In genomic region chr8:69270386-69271202, GRCm38 (mm10) we compare ENCODE assay signal across 8 mouse cellular contexts. TPM values are rescaled to one million over a fixed set of nuclear protein-coding genes. Genes with fewer than 3 reads are reported as not detected.
DNase-seq lines count a peak whose midpoint lies in the region; ATAC-seq and TF ChIP-seq lines count a peak whose summit lies in the region.

D130040H23Rik (plus strand) TSS chr8:69271080.

- no peaks in the 10 kb centered on the region; a peak in 1 of 4 replicates for H3K4me1 ChIP-seq in ES-E14 (ENCODE audit: control insufficient read depth in 2 of 2, insufficient read depth in 2 of 2, low read length in 2 of 2, poor library complexity in 1 of 2)
- peaks cover 6% of the 10 kb centered on the region for H3K4me1 ChIP-seq in forebrain, embryonic 14.5 days (ENCODE audit: control insufficient read depth, insufficient read depth, low read length)
- H3K4me1 ChIP-seq in neural tube, embryonic 14.5 days (ENCODE audit: control insufficient read depth, insufficient read depth, low read length) = peaks cover 6% of the 10 kb centered on the region; the same call in 1 of the 2 replicates
- H3K4me1 ChIP-seq in testis, adult 2 months (ENCODE audit: control insufficient read depth, insufficient read depth, low read length) = peaks cover 5% of the 10 kb centered on the region

- WGBS in forebrain, embryonic 14.5 days = 8% methylated on average over 12 of the region's 12 CpGs
- WGBS in neural tube, embryonic 14.5 days = 10% methylated on average over 12 of the region's 12 CpGs

- H3K4me3 ChIP-seq in ES-E14 (ENCODE audit: insufficient read depth in 1 of 2, low read depth in 1 of 2, low read length in 2 of 2, poor library complexity in 1 of 2, severe bottlenecking in 1 of 2) = peak within 1 kb of the TSS; percentile 90 to 92
- H3K4me3 ChIP-seq in forebrain, embryonic 14.5 days (ENCODE audit: low read depth, low read length) = peak within 1 kb of the TSS; percentile 53
- peak within 1 kb of the TSS; percentile 56 for H3K4me3 ChIP-seq in neural tube, embryonic 14.5 days (ENCODE audit: low read depth, low read length)
- H3K4me3 ChIP-seq in testis, adult 2 months (ENCODE audit: control insufficient read depth, low read depth, low read length) = peak within 1 kb of the TSS; percentile 82

- peak; percentile 100 for ATAC-seq in cerebellum, adult (ENCODE audit: insufficient number of reproducible peaks, low FRiP score, low TSS enrichment)
- ATAC-seq in forebrain, embryonic 14.5 days = peak; percentile 100
- peak; percentile 100 for ATAC-seq in neural tube, embryonic 14.5 days (ENCODE audit: low read depth)

- peak; percentile 44; the same call in 1 of the 2 replicates for TF ChIP-seq POLR2A in testis, adult 2 months (IDR thresholded peaks at IDR 0.05; ENCODE audit: control insufficient read depth, low read depth, low read length)

- peak; percentile 87 for DNase-seq in ES-E14 (ENCODE audit: low read depth, low spot score)
- DNase-seq in forebrain, embryonic 14.5 days (ENCODE audit: low spot score) = peak; percentile 97
- DNase-seq in heart, postnatal 14 days = peak; percentile 70 to 76
- peak; percentile 73 to 92 for DNase-seq in layer of hippocampus, adult 18-20 months (ENCODE audit: low spot score in 2 of 2)
- DNase-seq in lung, adult 18-20 months = peak; percentile 75 to 84

- in situ Hi-C loops in ES-E14 (cut with MboI; ENCODE audit: low sequenced_read_pairs in 2 of 2, unreplicated experiment in 2 of 2) = no loop called here

- H3K27ac ChIP-seq in ES-E14 (ENCODE audit: insufficient read depth, low read depth, low read length, poor library complexity, severe bottlenecking) = peak within 1 kb of the TSS; percentile 42; the same call in 1 of the 2 replicates
- peak within 1 kb of the TSS; percentile 83 for H3K27ac ChIP-seq in forebrain, embryonic 14.5 days (ENCODE audit: low read depth, low read length)
- H3K27ac ChIP-seq in neural tube, embryonic 14.5 days (ENCODE audit: low read depth, low read length) = peak within 1 kb of the TSS; percentile 82
- no peak within 1 kb of the TSS for H3K27ac ChIP-seq in testis, adult 2 months (ENCODE audit: control insufficient read depth, insufficient read depth, low read depth, low read length)

- no peaks in the 10 kb centered on the region for H3K27me3 ChIP-seq in forebrain, embryonic 14.5 days (replicated peaks; ENCODE audit: control insufficient read depth, insufficient read depth, low read length)
- H3K27me3 ChIP-seq in neural tube, embryonic 14.5 days (ENCODE audit: control insufficient read depth, insufficient read depth, low read length) = no peaks in the 10 kb centered on the region
- no peaks in the 10 kb centered on the region for H3K27me3 ChIP-seq in testis, adult 2 months (ENCODE audit: control insufficient read depth, insufficient read depth, low read length)

- intact Hi-C loops in heart, postnatal 14 days (cut with DNase I) = loop anchor here (5.0 kb wide), 2 partner anchors 63 to 153 kb away; partner anchors contain the start of gene Zfp930

- H3K9ac ChIP-seq in ES-E14 (ENCODE audit: insufficient read depth, low read depth, low read length, poor library complexity, severe bottlenecking) = peak within 1 kb of the TSS; percentile 86
- peak within 1 kb of the TSS; percentile 81 for H3K9ac ChIP-seq in forebrain, embryonic 14.5 days (ENCODE audit: low read length)
- peak within 1 kb of the TSS; percentile 67 for H3K9ac ChIP-seq in neural tube, embryonic 14.5 days (replicated peaks; ENCODE audit: low read depth, low read length)

- no peak for TF ChIP-seq CTCF in testis, adult 2 months (IDR thresholded peaks at IDR 0.05; ENCODE audit: control insufficient read depth, insufficient read depth, insufficient replicate concordance, low read depth, low read length)

- H3K9me3 ChIP-seq in ES-E14 (ENCODE audit: control insufficient read depth, insufficient read depth, low read depth, low read length) = no peaks in the 10 kb centered on the region
- peaks cover 5% of the 10 kb centered on the region; the same call in 1 of the 2 replicates for H3K9me3 ChIP-seq in forebrain, embryonic 14.5 days (replicated peaks; ENCODE audit: control insufficient read depth, low read length)
- H3K9me3 ChIP-seq in neural tube, embryonic 14.5 days (ENCODE audit: control insufficient read depth, low read length) = peaks cover 7% of the 10 kb centered on the region; the same call in 1 of the 2 replicates

- H3K36me3 ChIP-seq in ES-E14 (ENCODE audit: control insufficient read depth, insufficient read depth, low read length, poor library complexity, severe bottlenecking) = no peaks in the 10 kb centered on the region
- 0 out of 2 replicates have a peak, but pooled peaks cover 4% of the 10 kb centered on the region for H3K36me3 ChIP-seq in forebrain, embryonic 14.5 days (ENCODE audit: control insufficient read depth, insufficient read depth, low read length)
- H3K36me3 ChIP-seq in neural tube, embryonic 14.5 days (ENCODE audit: control insufficient read depth, insufficient read depth, low read length) = no peaks in the 10 kb centered on the region; the same call in 1 of the 2 replicates
- no peaks in the 10 kb centered on the region for H3K36me3 ChIP-seq in testis, adult 2 months (ENCODE audit: control insufficient read depth, insufficient read depth, low read length)

- H3K4me2 ChIP-seq in forebrain, embryonic 14.5 days (ENCODE audit: low read length) = peak within 1 kb of the TSS; percentile 51
- H3K4me2 ChIP-seq in neural tube, embryonic 14.5 days (ENCODE audit: low read depth, low read length) = peak within 1 kb of the TSS; percentile 54

TF ChIP-seq in ES-E14, 5 proteins besides CTCF, POLR2A, EP300 and RAD21:
- TF ChIP-seq MAFK (IDR thresholded peaks at IDR 0.05; ENCODE audit: insufficient read depth, low read depth, low read length) (no peak), CHD2 (IDR thresholded peaks at IDR 0.05; ENCODE audit: low read depth, low read length) (peak; percentile 77)

RNA-seq across cellular contexts. Expression of gene D130040H23Rik, which starts in this region (rescaled TPM):
- total RNA-seq in ES-E14 (2012; rRNA removed) = 7.5 and 11.7 TPM in 2 replicates
- 7.2 and 8.0 TPM in 2 replicates for polyA plus RNA-seq in forebrain, embryonic 14.5 days (2014; fragmentation: Nextera tagmentation; extraction: Ambion mirVana)
- total RNA-seq in heart, postnatal 14 days (2021) = 1 to 10 TPM; 2.1 to 2.6 TPM
- 10 to 100 TPM; 19.6 to 22.7 TPM for total RNA-seq in layer of hippocampus, adult 18-20 months (2021)
- polyA plus RNA-seq in neural tube, embryonic 14.5 days (2014; fragmentation: Nextera tagmentation; extraction: Ambion mirVana) = 7.7 and 12.2 TPM in 2 replicates
- polyA plus RNA-seq in testis, adult 2 months (2012; rRNA removed) = 0.12 and 0.40 TPM in 2 replicates
